Mouse (Mus musculus): ENCODE results near the gene Eef1g. TPM values are rescaled to one million over a fixed set of nuclear protein-coding genes. Genes with fewer than 3 reads are reported as not detected.
A peak's percentile ranks its signal among the peaks of the same experiment; 100 is the strongest.
"Not testable (repeated sequence)": the region's sequence is repeated elsewhere in the genome, so short reads cannot be mapped to it uniquely, and the experiment has no call there.

The Eef1g gene
- total and polyA plus RNA-seq, 3 experiments, result 191 to 260 (median 224) TPM

DNA sequence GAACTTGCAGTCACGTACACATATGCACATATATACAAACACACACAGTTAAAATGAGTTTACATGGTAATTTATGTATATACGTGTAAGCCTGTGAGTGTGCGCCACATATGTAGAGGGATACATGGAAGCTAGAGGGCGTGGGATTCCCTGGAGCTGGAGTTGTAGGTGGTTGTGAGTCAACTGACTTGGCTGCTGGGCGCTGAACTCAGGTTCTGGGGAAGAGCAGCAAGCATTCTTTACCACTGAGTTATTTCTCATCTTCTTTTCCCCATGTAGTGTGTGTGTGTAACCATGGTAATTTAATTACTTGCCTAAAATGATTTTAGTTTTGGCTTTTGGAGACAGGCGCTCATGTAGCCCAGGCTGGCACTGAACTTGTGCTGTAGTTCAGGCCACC, 29.8 kb downstream of the Eef1g start:
- H3K9ac ChIP-seq (ENCODE audit: low read depth, low read length), result no peak overlapping the region

DNA sequence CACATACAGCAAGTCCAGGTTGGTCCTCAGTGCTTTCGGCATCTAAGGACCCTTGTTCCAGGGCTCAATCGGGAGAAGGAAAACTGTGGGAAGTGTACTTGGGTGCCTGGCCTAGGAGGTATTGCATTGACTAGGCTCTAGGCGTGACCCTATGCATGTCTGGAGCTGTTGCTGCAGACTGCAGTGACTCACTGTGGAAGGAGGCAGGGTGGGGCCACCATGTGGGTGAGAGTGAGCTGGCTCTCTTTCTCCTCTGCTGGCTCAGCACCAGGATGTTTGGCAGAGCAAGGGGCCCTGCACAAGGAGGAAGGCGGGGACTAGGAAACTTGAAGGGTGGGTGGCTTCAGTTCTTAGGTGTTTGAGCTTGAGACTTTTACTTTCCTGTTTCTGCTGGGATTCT, 30.7 kb downstream of the Eef1g start:
- intact Hi-C loops (cut with DNase I), result no loop called here
- Histone ChIP-seq H3K9ac (ENCODE audit: low read depth, low read length) (peak overlapping the region; percentile 21; the same call in 1 of the 2 replicates), H3K79me2 (replicated peaks; ENCODE audit: control insufficient read depth, insufficient read depth, low read length) (peaks cover 12% of the 10 kb centered on the region), H3K27ac (peak overlapping the region; percentile 100), H3K4me1 (ENCODE audit: control insufficient read depth, insufficient read depth, low read length) (peaks cover 49% of the 10 kb centered on the region), H3K36me3 (ENCODE audit: control insufficient read depth, insufficient read depth, low read length) (peaks cover 57% of the 10 kb centered on the region), H3K27me3 (ENCODE audit: control insufficient read depth, insufficient read depth, low read length) (no peaks in the 10 kb centered on the region), H3K4me3 (peak overlapping the region; percentile 15; the same call in 1 of the 2 replicates)
- WGBS, result 6% methylated on average over 4 of the region's 4 CpGs
- peak; percentile 89 to 93 for DNase-seq
- peak; percentile 21; the same call in 1 of the 2 replicates for TF ChIP-seq CTCF (IDR thresholded peaks at IDR 0.05)
- TF ChIP-seq POLR2A (IDR thresholded peaks at IDR 0.05; ENCODE audit: insufficient read depth, low read depth, low read length), result peak; percentile 64
- TF ChIP-seq EP300 (IDR thresholded peaks at IDR 0.05; ENCODE audit: insufficient read depth, low read depth, low read length), result peak; percentile 91

More for the DNA sequence above, 29.8 kb downstream of the Eef1g start:
- H3K36me3 ChIP-seq (ENCODE audit: control insufficient read depth, insufficient read depth, low read length), result peaks cover 56% of the 10 kb centered on the region
- peaks cover 12% of the 10 kb centered on the region for H3K79me2 ChIP-seq (replicated peaks; ENCODE audit: control insufficient read depth, insufficient read depth, low read length)
- DNase-seq, result no peak
- peak overlapping the region; percentile 100 for H3K27ac ChIP-seq
- TF ChIP-seq EP300 (IDR thresholded peaks at IDR 0.05; ENCODE audit: insufficient read depth, low read depth, low read length), result no peak
- TF ChIP-seq CTCF (IDR thresholded peaks at IDR 0.05), result no peak
- TF ChIP-seq POLR2A (IDR thresholded peaks at IDR 0.05; ENCODE audit: insufficient read depth, low read depth, low read length), result no peak
- no peaks in the 10 kb centered on the region for H3K27me3 ChIP-seq (ENCODE audit: control insufficient read depth, insufficient read depth, low read length)
- intact Hi-C loops (cut with DNase I), result no loop called here
- H3K4me3 ChIP-seq, result peak overlapping the region; percentile 15; the same call in 1 of the 2 replicates
- WGBS, result 80% methylated on average over 6 of the region's 6 CpGs
- H3K4me1 ChIP-seq (ENCODE audit: control insufficient read depth, insufficient read depth, low read length), result peaks cover 54% of the 10 kb centered on the region

DNA sequence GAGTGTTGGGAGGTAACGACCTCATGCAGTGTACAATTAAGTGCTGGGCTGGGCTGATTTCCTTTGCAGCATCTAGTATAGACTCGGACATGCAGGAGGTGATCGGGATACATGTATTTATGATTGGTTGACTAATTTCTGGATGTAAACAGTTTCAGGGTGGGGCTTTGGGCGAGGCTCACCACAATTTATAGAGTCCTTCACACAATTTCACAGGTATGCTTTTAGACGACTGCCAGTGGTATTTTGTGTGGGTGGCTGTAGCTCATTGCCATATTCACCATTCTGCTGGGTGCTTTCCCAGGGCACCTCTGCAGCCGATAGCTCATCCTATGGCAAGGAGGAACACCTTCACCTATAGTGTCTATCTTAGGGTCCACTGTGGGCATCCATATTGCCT, 31.7 kb downstream of the Eef1g start:
- no peak overlapping the region for H3K9ac ChIP-seq (ENCODE audit: low read depth, low read length)
- no peaks in the 10 kb centered on the region for H3K27me3 ChIP-seq (ENCODE audit: control insufficient read depth, insufficient read depth, low read length)
- peak overlapping the region; percentile 100 for H3K27ac ChIP-seq
- H3K79me2 ChIP-seq (replicated peaks; ENCODE audit: control insufficient read depth, insufficient read depth, low read length), result peaks cover 12% of the 10 kb centered on the region
- intact Hi-C loops (cut with DNase I), result no loop called here
- no peak for DNase-seq
- TF ChIP-seq POLR2A (IDR thresholded peaks at IDR 0.05; ENCODE audit: insufficient read depth, low read depth, low read length), result no peak
- TF ChIP-seq EP300 (IDR thresholded peaks at IDR 0.05; ENCODE audit: insufficient read depth, low read depth, low read length), result no peak
- TF ChIP-seq CTCF (IDR thresholded peaks at IDR 0.05), result no peak
- H3K4me1 ChIP-seq (ENCODE audit: control insufficient read depth, insufficient read depth, low read length), result peaks cover 44% of the 10 kb centered on the region
- H3K4me3 ChIP-seq, result no peak overlapping the region
- 60% methylated on average over 6 of the region's 6 CpGs for WGBS
- peaks cover 66% of the 10 kb centered on the region for H3K36me3 ChIP-seq (ENCODE audit: control insufficient read depth, insufficient read depth, low read length)

DNA sequence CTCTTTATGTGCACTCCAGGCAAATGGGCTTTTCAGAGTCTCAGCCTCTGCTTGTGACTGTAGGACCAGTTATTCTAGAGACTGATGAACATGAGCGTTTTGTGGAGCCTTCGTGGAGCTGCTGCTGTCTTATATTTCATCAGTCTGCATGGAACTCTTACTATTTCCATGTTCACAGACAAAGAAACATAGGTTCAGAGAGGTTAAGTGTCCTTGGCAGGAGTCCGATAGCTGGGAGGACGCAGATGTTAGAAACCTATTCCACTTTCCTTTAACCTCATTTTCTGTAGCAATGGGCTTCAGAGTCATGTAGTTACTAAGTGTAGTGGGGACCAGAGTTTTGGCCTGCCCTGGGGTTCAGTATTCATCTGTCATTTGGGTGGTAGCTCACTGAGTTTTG, 32.4 kb downstream of the Eef1g start:
- intact Hi-C loops (cut with DNase I), result no loop called here
- H3K27ac ChIP-seq, result no peak overlapping the region
- H3K79me2 ChIP-seq (replicated peaks; ENCODE audit: control insufficient read depth, insufficient read depth, low read length), result peaks cover 12% of the 10 kb centered on the region
- no peak overlapping the region for H3K4me3 ChIP-seq
- no peak for DNase-seq
- H3K9ac ChIP-seq (ENCODE audit: low read depth, low read length), result no peak overlapping the region
- H3K27me3 ChIP-seq (ENCODE audit: control insufficient read depth, insufficient read depth, low read length), result no peaks in the 10 kb centered on the region
- peaks cover 44% of the 10 kb centered on the region for H3K4me1 ChIP-seq (ENCODE audit: control insufficient read depth, insufficient read depth, low read length)
- TF ChIP-seq EP300 (IDR thresholded peaks at IDR 0.05; ENCODE audit: insufficient read depth, low read depth, low read length), result no peak
- no peak for TF ChIP-seq POLR2A (IDR thresholded peaks at IDR 0.05; ENCODE audit: insufficient read depth, low read depth, low read length)
- no peak for TF ChIP-seq CTCF (IDR thresholded peaks at IDR 0.05)
- WGBS, result 49% methylated on average over 4 of the region's 4 CpGs
- H3K36me3 ChIP-seq (ENCODE audit: control insufficient read depth, insufficient read depth, low read length), result peaks cover 67% of the 10 kb centered on the region

DNA sequence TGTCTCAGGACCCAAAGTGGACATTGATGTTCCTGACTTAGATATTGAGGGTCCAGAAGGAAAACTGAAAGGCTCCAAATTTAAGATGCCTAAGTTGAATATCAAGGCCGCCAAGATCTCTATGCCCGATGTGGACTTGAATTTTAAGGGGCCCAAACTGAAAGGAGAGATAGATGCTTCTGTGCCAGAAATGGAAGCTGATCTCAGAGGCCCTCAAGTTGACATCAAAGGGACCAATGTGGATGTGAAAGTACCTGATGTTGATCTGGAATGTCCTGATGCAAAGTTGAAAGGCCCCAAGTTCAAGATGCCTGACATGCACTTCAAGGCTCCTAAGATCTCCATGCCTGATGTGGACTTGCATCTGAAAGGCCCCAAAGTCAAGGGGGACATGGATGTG, 40.1 kb downstream of the Eef1g start:
- H3K79me2 ChIP-seq (replicated peaks; ENCODE audit: control insufficient read depth, insufficient read depth, low read length); DNase-seq; H3K27me3 ChIP-seq (ENCODE audit: control insufficient read depth, insufficient read depth, low read length); H3K4me1 ChIP-seq (ENCODE audit: control insufficient read depth, insufficient read depth, low read length); intact Hi-C loops (cut with DNase I); H3K9ac ChIP-seq (ENCODE audit: low read depth, low read length); H3K27ac ChIP-seq; H3K4me3 ChIP-seq: not testable (repeated sequence)
- 95% methylated on average over 2 of the region's 2 CpGs for WGBS
- peaks cover 44% of the 10 kb centered on the region for H3K36me3 ChIP-seq (ENCODE audit: control insufficient read depth, insufficient read depth, low read length)

DNA sequence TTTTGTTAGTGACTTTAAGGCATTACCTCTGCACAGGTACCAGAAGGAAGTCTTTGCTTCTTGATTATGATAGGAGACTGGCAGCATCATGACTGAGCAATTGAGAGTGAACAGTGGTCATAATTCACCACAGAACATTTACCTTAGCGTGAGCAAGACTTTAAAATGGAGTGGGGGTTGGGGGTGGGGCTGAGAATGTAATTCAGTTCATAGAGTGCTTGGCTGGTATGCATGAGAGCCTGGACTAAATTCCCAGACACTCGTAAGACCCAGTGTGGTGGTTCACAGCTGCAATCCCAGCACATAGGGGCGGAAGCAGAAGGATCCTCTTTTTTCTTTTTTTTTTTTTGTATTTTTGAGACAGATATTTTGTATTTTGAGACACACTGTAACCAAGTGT, 52.5 kb downstream of the Eef1g start:
- peaks cover 50% of the 10 kb centered on the region for H3K36me3 ChIP-seq (ENCODE audit: control insufficient read depth, insufficient read depth, low read length)
- H3K4me1 ChIP-seq (ENCODE audit: control insufficient read depth, insufficient read depth, low read length), result peaks cover 14% of the 10 kb centered on the region

More for the DNA sequence above, 52.5 kb downstream of the Eef1g start:
- no peaks in the 10 kb centered on the region for H3K27me3 ChIP-seq (ENCODE audit: control insufficient read depth, insufficient read depth, low read length)
- H3K4me3 ChIP-seq, result no peak overlapping the region
- H3K79me2 ChIP-seq (replicated peaks; ENCODE audit: control insufficient read depth, insufficient read depth, low read length), result no peaks in the 10 kb centered on the region; the same call in none of the 2 replicates
- no peak for DNase-seq
- no peak overlapping the region for H3K9ac ChIP-seq (ENCODE audit: low read depth, low read length)
- WGBS, result 86% methylated on average over 3 of the region's 3 CpGs
- TF ChIP-seq CTCF (IDR thresholded peaks at IDR 0.05) (no peak), POLR2A (IDR thresholded peaks at IDR 0.05; ENCODE audit: insufficient read depth, low read depth, low read length) (no peak), EP300 (IDR thresholded peaks at IDR 0.05; ENCODE audit: insufficient read depth, low read depth, low read length) (no peak)
- intact Hi-C loops (cut with DNase I), result no loop called here
- no peak overlapping the region for H3K27ac ChIP-seq

Measured in heart, adult 2 months (tissue).